Comparison of ENCODE assay signal across 8 mouse cellular contexts in the genomic region with DNA sequence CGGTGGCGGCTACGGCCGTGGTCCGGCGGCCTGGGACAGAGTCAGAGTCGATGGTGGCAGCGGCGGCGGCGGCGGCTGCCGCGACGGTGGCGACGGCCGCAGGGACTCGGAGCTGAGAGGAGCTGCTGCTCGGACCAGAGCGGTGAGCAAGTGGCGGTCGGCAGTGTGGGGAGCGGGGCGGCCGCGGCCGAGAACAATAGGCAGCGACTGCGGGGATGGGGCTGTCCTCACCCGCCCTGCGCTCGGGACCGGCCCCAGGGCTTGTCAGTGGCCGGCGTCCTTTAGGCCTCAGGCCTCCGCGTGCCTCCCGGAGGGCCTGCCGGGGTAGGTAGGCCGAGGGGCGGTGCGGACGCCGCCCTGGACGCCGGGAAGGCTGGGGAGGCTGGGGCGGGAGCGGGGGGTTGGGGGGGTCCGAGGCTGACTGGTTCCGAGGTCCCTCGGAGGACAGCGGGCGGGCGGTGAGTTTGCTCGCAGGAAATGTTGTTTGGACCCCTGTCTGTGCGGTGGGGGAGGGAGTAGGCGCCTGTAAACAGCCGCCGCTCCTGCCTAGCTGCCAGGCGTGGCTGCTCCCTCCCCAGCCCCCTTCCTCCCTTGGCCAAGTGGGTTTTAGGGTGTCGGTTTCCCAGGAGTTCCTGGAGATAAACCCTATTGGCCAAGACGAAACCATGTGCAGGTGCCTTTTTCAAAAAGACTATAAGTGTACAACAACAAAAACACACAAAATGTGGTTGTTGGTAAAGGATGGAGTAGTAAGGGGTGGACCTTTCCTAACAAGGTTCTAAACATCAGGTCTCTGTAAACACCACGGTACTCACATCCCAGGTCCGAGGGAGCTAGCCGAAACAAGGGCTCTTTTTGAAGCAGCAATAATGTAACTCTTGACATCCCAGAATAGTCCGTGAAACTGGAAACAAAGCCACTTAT. TPM values are rescaled to one million over a fixed set of nuclear protein-coding genes. Genes with fewer than 3 reads are reported as not detected.
A peak's percentile ranks its signal among the peaks of the same experiment; 100 is the strongest.
DNase-seq lines count a peak whose midpoint lies in the region; ATAC-seq and TF ChIP-seq lines count a peak whose summit lies in the region.

No protein-coding gene starts in this region.

- peaks cover 15% of the 10 kb centered on the region for H3K36me3 ChIP-seq in erythroblast, embryonic 14.5 days (ENCODE audit: control insufficient read depth)
- no peaks in the 10 kb centered on the region for H3K36me3 ChIP-seq in heart, embryonic 11.5 days (ENCODE audit: control insufficient read depth, insufficient read depth, low read length)
- no peaks in the 10 kb centered on the region for H3K36me3 ChIP-seq in kidney, postnatal 0 days (ENCODE audit: insufficient read depth, low read length)
- no peaks in the 10 kb centered on the region for H3K36me3 ChIP-seq in liver, embryonic 16.5 days (ENCODE audit: control insufficient read depth, insufficient read depth)
- no peaks in the 10 kb centered on the region for H3K36me3 ChIP-seq in neural tube, embryonic 14.5 days (ENCODE audit: control insufficient read depth, insufficient read depth, low read length)

- H3K4me3 ChIP-seq in erythroblast, embryonic 14.5 days (replicated peaks): peak overlapping the region; percentile 100
- H3K4me3 ChIP-seq in heart, embryonic 11.5 days (ENCODE audit: low read depth, low read length): peak overlapping the region; percentile 88
- peak overlapping the region; percentile 98 for H3K4me3 ChIP-seq in kidney, postnatal 0 days (replicated peaks; ENCODE audit: low read depth, low read length)
- peak overlapping the region; percentile 86 for H3K4me3 ChIP-seq in liver, embryonic 16.5 days (ENCODE audit: low read depth, low read length)
- H3K4me3 ChIP-seq in neural tube, embryonic 14.5 days (ENCODE audit: low read depth, low read length): peak overlapping the region; percentile 99

- ATAC-seq in heart, embryonic 11.5 days (replicated peaks; ENCODE audit: insufficient number of reproducible peaks, low FRiP score, low TSS enrichment): peak; percentile 78
- ATAC-seq in kidney, postnatal 0 days (replicated peaks; ENCODE audit: low FRiP score, low read depth): peak; percentile 81
- peak; percentile 69 for ATAC-seq in liver, embryonic 16.5 days (ENCODE audit: low read depth)
- peak; percentile 79 for ATAC-seq in neural tube, embryonic 14.5 days (ENCODE audit: low read depth)

- H3K27ac ChIP-seq in heart, embryonic 11.5 days (ENCODE audit: low read depth, low read length): peak overlapping the region; percentile 94
- peak overlapping the region; percentile 95 for H3K27ac ChIP-seq in kidney, postnatal 0 days
- peak overlapping the region; percentile 91 for H3K27ac ChIP-seq in liver, embryonic 16.5 days (ENCODE audit: low read length)
- peak overlapping the region; percentile 88 for H3K27ac ChIP-seq in neural tube, embryonic 14.5 days (ENCODE audit: low read depth, low read length)

- WGBS in heart, embryonic 11.5 days (ENCODE audit: insufficient replicate concordance): under 1% methylated on average over 49 of the region's 67 CpGs
- WGBS in kidney, postnatal 0 days: under 1% methylated on average over 66 of the region's 67 CpGs
- WGBS in liver, embryonic 16.5 days (ENCODE audit: insufficient replicate concordance): under 1% methylated on average over 63 of the region's 67 CpGs
- WGBS in neural tube, embryonic 14.5 days: under 1% methylated on average over 67 of the region's 67 CpGs

- DNase-seq in CD8-positive naive resting alpha-beta T cell, adult 2 months (ENCODE audit: low read depth in 2 of 2, low spot score in 2 of 2): peak; percentile 28 to 44
- peak; percentile 65 to 76 for DNase-seq in adrenal gland, postnatal 36 days
- DNase-seq in kidney, postnatal 0 days (ENCODE audit: low spot score): peak; percentile 68
- peak; percentile 57 to 58 for DNase-seq in thymus, adult 18-20 months

- no peak for TF ChIP-seq CTCF in kidney, postnatal 0 days (IDR thresholded peaks at IDR 0.05; ENCODE audit: low read depth)

- peaks cover 48% of the 10 kb centered on the region for H3K4me1 ChIP-seq in erythroblast, embryonic 14.5 days (ENCODE audit: control insufficient read depth)
- peaks cover 8% of the 10 kb centered on the region for H3K4me1 ChIP-seq in heart, embryonic 11.5 days (ENCODE audit: control insufficient read depth, insufficient read depth, low read length)
- no peaks in the 10 kb centered on the region for H3K4me1 ChIP-seq in kidney, postnatal 0 days (replicated peaks; ENCODE audit: insufficient read depth, low read length)
- H3K4me1 ChIP-seq in liver, embryonic 16.5 days (ENCODE audit: control insufficient read depth, low read depth, low read length): peaks cover 20% of the 10 kb centered on the region
- H3K4me1 ChIP-seq in neural tube, embryonic 14.5 days (ENCODE audit: control insufficient read depth, insufficient read depth, low read length): peaks cover 7% of the 10 kb centered on the region

- no peaks in the 10 kb centered on the region for H3K9me3 ChIP-seq in erythroblast, embryonic 14.5 days (ENCODE audit: control insufficient read depth, low read length)
- H3K9me3 ChIP-seq in heart, embryonic 11.5 days (replicated peaks; ENCODE audit: control insufficient read depth, low read length): no peaks in the 10 kb centered on the region
- no peaks in the 10 kb centered on the region for H3K9me3 ChIP-seq in kidney, postnatal 0 days (replicated peaks; ENCODE audit: low read length)
- H3K9me3 ChIP-seq in liver, embryonic 16.5 days (replicated peaks; ENCODE audit: control insufficient read depth, low read length): no peaks in the 10 kb centered on the region
- no peaks in the 10 kb centered on the region for H3K9me3 ChIP-seq in neural tube, embryonic 14.5 days (ENCODE audit: control insufficient read depth, low read length)

- peak overlapping the region; percentile 59 for H3K4me2 ChIP-seq in heart, embryonic 11.5 days
- peak overlapping the region; percentile 59 for H3K4me2 ChIP-seq in kidney, postnatal 0 days (ENCODE audit: low read length)
- peak overlapping the region; percentile 76 for H3K4me2 ChIP-seq in liver, embryonic 16.5 days (ENCODE audit: low read depth, low read length)
- peak overlapping the region; percentile 58 for H3K4me2 ChIP-seq in neural tube, embryonic 14.5 days (ENCODE audit: low read depth, low read length)

- peak overlapping the region; percentile 97 for H3K9ac ChIP-seq in heart, embryonic 11.5 days (ENCODE audit: low read depth, low read length)
- H3K9ac ChIP-seq in kidney, postnatal 0 days (ENCODE audit: low read depth, low read length): peak overlapping the region; percentile 92
- peak overlapping the region; percentile 75 for H3K9ac ChIP-seq in liver, embryonic 16.5 days (ENCODE audit: low read depth, low read length)
- peak overlapping the region; percentile 99 for H3K9ac ChIP-seq in neural tube, embryonic 14.5 days (replicated peaks; ENCODE audit: low read depth, low read length)

- H3K27me3 ChIP-seq in erythroblast, embryonic 14.5 days (ENCODE audit: control insufficient read depth): peaks cover 15% of the 10 kb centered on the region
- no peaks in the 10 kb centered on the region for H3K27me3 ChIP-seq in heart, embryonic 11.5 days (ENCODE audit: control insufficient read depth, insufficient read depth, low read length)
- H3K27me3 ChIP-seq in kidney, postnatal 0 days (ENCODE audit: insufficient read depth, low read length): no peaks in the 10 kb centered on the region
- H3K27me3 ChIP-seq in liver, embryonic 16.5 days (ENCODE audit: control insufficient read depth, insufficient read depth, low read depth, low read length): no peaks in the 10 kb centered on the region; the same call in 1 of the 2 replicates
- H3K27me3 ChIP-seq in neural tube, embryonic 14.5 days (ENCODE audit: control insufficient read depth, insufficient read depth, low read length): no peaks in the 10 kb centered on the region; the same call in 1 of the 2 replicates

RNA-seq across cellular contexts. Expression of a gene that starts 0.6 kb away (rescaled TPM):
- total RNA-seq in adrenal gland, postnatal 36 days (2021): 10 to 100 TPM; 43.7 to 47.5 TPM
- 0.10 and 0.13 TPM in 2 replicates for polyA plus RNA-seq in erythroblast, embryonic 14.5 days (2012)
- polyA plus RNA-seq in heart, embryonic 11.5 days (2014; fragmentation: Nextera tagmentation; extraction: Ambion mirVana): 5.8 and 9.3 TPM in 2 replicates
- polyA plus RNA-seq in kidney, postnatal 0 days (2015; fragmentation: Nextera tagmentation; extraction: Ambion mirVana): 5.9 and 6.4 TPM in 2 replicates
- 3.4 TPM in 2 replicates for polyA plus RNA-seq in liver, embryonic 16.5 days (2015; fragmentation: Nextera tagmentation; extraction: Ambion mirVana)
- polyA plus RNA-seq in neural tube, embryonic 14.5 days (2014; fragmentation: Nextera tagmentation; extraction: Ambion mirVana): 8.6 and 13.0 TPM in 2 replicates

Comparison
In these comparisons a context has a peak if more than half of its experiments do, and no peak if none do; other contexts are left out.
1. Peak in every context shown above with its lines: DNase-seq, ATAC-seq, H3K4me3 ChIP-seq and H3K27ac ChIP-seq.